Mouse (Mus musculus): Measurements from ENCODE around the gene Cish. TPM values are rescaled to one million over a fixed set of nuclear protein-coding genes. Genes with fewer than 3 reads are reported as not detected.
"Not testable (repeated sequence)": the region's sequence is repeated elsewhere in the genome, so short reads cannot be mapped to it uniquely, and the experiment has no call there.

Gene Cish
- polyA plus RNA-seq, 1 experiment from 2014 or later, result 13.9 TPM

DNA sequence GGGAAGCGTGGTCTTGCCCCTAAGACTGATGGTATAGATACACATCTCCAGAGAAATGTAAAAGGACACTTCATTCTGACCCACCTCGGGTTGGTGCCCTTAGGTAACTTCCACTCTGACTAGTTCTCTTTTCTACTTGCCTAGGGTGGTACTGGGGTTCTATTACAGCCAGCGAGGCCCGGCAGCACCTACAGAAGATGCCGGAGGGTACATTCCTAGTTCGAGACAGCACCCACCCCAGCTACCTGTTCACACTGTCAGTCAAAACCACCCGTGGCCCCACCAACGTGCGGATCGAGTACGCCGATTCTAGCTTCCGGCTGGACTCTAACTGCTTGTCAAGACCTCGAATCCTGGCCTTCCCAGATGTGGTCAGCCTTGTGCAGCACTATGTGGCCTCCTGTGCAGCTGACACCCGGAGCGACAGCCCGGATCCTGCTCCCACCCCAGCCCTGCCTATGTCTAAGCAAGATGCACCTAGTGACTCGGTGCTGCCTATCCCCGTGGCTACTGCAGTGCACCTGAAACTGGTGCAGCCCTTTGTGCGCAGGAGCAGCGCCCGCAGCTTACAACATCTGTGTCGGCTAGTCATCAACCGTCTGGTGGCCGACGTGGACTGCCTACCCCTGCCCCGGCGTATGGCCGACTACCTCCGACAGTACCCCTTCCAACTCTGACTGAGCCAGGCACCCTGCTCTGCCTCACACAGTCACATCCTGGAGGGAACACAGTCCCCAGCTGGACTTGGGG, 4.6 kb downstream of the Cish start:
- Histone ChIP-seq H3K4me1 (peaks cover 27% of the 10 kb centered on the region), H3K9ac (no peak overlapping the region), H3K27me3 (no peaks in the 10 kb centered on the region), H3K4me2 (no peak overlapping the region), H3K4me3 (no peak overlapping the region), H3K9me3 (no peaks in the 10 kb centered on the region), H3K27ac (no peak overlapping the region), H3K36me3 (peaks cover 27% of the 10 kb centered on the region)
- WGBS, result 89% methylated on average over 30 of the region's 30 CpGs
- ATAC-seq (ENCODE audit: insufficient number of reproducible peaks, low FRiP score, low TSS enrichment, low read depth), result no peak

GRCm38 (mm10) chr9:107301554-107302331, 5.9 kb downstream of the Cish start:
- Histone ChIP-seq H3K4me2 (no peak overlapping the region), H3K9me3 (no peaks in the 10 kb centered on the region), H3K9ac (no peak overlapping the region), H3K36me3 (peaks cover 27% of the 10 kb centered on the region), H3K27ac (no peak overlapping the region), H3K27me3 (no peaks in the 10 kb centered on the region), H3K4me1 (peaks cover 30% of the 10 kb centered on the region), H3K4me3 (no peak overlapping the region)
- no peak for ATAC-seq (ENCODE audit: insufficient number of reproducible peaks, low FRiP score, low TSS enrichment, low read depth)
- 82% methylated on average over 17 of the region's 17 CpGs for WGBS

DNA sequence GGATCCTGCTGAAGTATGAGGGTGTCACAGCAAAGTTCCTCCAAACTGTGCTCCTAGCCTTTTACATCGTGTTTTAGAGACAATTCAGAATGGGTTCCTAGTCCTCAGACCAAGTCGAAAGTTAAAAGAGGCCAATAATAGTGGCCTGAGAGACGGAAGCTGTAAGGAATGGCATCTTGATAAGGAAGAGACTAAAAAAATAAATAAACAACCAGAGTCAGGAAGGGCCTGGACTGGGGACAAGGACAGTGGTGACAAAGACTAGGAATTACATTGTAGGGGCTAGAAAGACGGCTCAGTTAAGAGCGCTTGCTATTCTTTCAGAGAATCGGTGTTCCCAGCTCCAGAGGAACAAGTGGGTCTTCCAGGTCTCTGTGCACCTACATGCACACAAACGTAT, 6.8 kb downstream of the Cish start:
- H3K27ac ChIP-seq, result no peak overlapping the region
- peaks cover 26% of the 10 kb centered on the region for H3K4me1 ChIP-seq
- 71% methylated on average over 7 of the region's 7 CpGs for WGBS
- no peak overlapping the region for H3K4me3 ChIP-seq
- peaks cover 27% of the 10 kb centered on the region for H3K36me3 ChIP-seq
- H3K4me2 ChIP-seq, result no peak overlapping the region
- H3K9ac ChIP-seq, result no peak overlapping the region
- no peaks in the 10 kb centered on the region for H3K9me3 ChIP-seq
- H3K27me3 ChIP-seq, result no peaks in the 10 kb centered on the region
- no peak for ATAC-seq (ENCODE audit: insufficient number of reproducible peaks, low FRiP score, low TSS enrichment, low read depth)

DNA sequence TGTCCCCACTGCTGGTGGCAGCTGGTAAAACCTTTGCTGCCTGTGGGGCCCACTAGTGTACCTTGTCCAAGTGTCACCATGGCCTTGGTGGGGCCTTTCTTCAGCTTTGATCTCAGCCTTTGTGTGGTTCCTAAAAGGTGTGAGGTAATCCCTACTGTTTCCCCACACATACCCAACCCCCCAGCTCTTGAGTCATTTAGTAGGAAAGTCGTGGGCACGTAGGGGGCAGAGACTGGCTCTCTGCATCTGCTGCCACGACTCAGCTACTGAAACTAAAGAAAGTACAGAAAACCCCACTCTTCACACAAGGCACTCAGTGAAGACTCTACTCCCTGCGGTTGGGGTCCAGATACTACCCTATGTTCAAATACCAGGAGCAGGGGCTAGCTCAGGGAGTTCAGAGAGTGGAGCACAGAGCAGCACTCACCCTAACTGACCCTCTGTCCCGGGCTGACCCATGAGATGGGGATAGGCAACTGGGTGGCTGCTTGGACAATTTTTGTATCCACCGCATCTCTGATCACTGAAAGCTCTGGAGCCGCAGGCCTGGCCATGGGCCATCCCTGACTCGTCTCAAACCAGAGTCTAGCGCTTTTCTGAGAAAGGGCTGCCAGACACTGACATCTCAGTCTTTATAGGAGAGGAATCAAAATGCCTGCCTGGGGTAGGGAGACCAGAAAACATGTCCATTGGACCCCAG, 7.4 kb downstream of the Cish start:
- H3K27ac ChIP-seq, result no peak overlapping the region
- peaks cover 27% of the 10 kb centered on the region for H3K4me1 ChIP-seq

DNA sequence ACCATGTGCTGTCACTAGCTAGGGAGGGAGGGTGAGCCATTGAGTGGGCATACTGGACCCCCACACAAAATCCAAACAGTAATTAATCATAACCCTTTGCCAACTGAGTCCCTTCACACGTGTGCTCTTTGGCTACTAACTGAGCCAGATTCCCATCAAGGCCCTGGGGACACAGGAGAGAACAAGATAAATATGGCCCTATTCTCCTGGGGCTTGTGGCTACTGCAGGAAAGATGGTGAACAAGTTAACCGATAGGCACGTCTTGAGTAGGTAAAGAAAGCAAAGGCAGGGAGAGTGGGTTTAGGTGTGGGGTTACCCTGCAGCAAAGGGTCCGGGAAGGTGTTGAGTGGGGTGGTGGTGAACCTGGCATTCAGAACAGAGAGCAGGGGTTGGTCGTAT, 8.1 kb downstream of the Cish start:
- Histone ChIP-seq H3K4me3 (no peak overlapping the region), H3K27me3 (no peaks in the 10 kb centered on the region), H3K9me3 (no peaks in the 10 kb centered on the region), H3K27ac (no peak overlapping the region), H3K9ac (no peak overlapping the region), H3K4me1 (peaks cover 23% of the 10 kb centered on the region), H3K36me3 (peaks cover 27% of the 10 kb centered on the region), H3K4me2 (no peak overlapping the region)
- no peak for ATAC-seq (ENCODE audit: insufficient number of reproducible peaks, low FRiP score, low TSS enrichment, low read depth)
- 77% methylated on average over 5 of the region's 5 CpGs for whole genome bisulfite sequencing

More for the DNA sequence above, 7.4 kb downstream of the Cish start:
- H3K9me3 ChIP-seq, result no peaks in the 10 kb centered on the region
- ATAC-seq (ENCODE audit: insufficient number of reproducible peaks, low FRiP score, low TSS enrichment, low read depth), result no peak
- no peak overlapping the region for H3K4me3 ChIP-seq
- WGBS, result 76% methylated on average over 9 of the region's 9 CpGs
- no peak overlapping the region for H3K4me2 ChIP-seq
- H3K27me3 ChIP-seq, result no peaks in the 10 kb centered on the region
- H3K9ac ChIP-seq, result no peak overlapping the region
- peaks cover 27% of the 10 kb centered on the region for H3K36me3 ChIP-seq

GRCm38 (mm10) chr9:107304383-107304782, 8.6 kb downstream of the Cish start:
- H3K4me2 ChIP-seq, result no peak overlapping the region
- no peaks in the 10 kb centered on the region for H3K27me3 ChIP-seq
- H3K4me3 ChIP-seq, result no peak overlapping the region
- ATAC-seq (ENCODE audit: insufficient number of reproducible peaks, low FRiP score, low TSS enrichment, low read depth), result no peak
- WGBS, result 89% methylated on average over 3 of the region's 3 CpGs
- no peak overlapping the region for H3K27ac ChIP-seq
- peaks cover 21% of the 10 kb centered on the region for H3K4me1 ChIP-seq
- no peak overlapping the region for H3K9ac ChIP-seq
- H3K36me3 ChIP-seq, result peaks cover 27% of the 10 kb centered on the region
- no peaks in the 10 kb centered on the region for H3K9me3 ChIP-seq

DNA sequence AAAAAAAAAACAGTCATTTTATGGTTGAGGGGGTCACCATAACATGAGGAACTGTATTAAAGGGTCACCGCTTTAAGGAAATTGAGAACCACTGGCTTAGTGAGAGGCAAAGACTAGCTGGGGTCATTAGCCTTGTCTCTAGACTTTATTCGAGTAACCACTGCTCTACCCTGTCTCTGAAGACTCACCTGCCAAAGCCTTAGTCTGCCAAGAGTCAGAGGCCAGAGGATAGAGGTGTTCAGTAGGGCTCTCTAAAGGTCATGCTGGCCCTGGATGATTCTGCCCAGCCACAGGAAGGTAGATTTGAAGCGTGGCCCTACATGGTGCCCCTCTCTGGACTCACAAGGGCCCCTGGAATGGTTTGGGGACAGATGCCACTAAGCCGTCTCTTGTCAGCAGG, 9.2 kb downstream of the Cish start:
- no peak for ATAC-seq (ENCODE audit: insufficient number of reproducible peaks, low FRiP score, low TSS enrichment, low read depth)
- H3K4me2 ChIP-seq, result no peak overlapping the region
- no peak overlapping the region for H3K27ac ChIP-seq
- no peak overlapping the region for H3K9ac ChIP-seq
- peaks cover 21% of the 10 kb centered on the region for H3K4me1 ChIP-seq
- WGBS, result 79% methylated on average over 4 of the region's 4 CpGs
- H3K36me3 ChIP-seq, result peaks cover 24% of the 10 kb centered on the region
- H3K27me3 ChIP-seq, result no peaks in the 10 kb centered on the region
- no peak overlapping the region for H3K4me3 ChIP-seq
- H3K9me3 ChIP-seq, result no peaks in the 10 kb centered on the region

DNA sequence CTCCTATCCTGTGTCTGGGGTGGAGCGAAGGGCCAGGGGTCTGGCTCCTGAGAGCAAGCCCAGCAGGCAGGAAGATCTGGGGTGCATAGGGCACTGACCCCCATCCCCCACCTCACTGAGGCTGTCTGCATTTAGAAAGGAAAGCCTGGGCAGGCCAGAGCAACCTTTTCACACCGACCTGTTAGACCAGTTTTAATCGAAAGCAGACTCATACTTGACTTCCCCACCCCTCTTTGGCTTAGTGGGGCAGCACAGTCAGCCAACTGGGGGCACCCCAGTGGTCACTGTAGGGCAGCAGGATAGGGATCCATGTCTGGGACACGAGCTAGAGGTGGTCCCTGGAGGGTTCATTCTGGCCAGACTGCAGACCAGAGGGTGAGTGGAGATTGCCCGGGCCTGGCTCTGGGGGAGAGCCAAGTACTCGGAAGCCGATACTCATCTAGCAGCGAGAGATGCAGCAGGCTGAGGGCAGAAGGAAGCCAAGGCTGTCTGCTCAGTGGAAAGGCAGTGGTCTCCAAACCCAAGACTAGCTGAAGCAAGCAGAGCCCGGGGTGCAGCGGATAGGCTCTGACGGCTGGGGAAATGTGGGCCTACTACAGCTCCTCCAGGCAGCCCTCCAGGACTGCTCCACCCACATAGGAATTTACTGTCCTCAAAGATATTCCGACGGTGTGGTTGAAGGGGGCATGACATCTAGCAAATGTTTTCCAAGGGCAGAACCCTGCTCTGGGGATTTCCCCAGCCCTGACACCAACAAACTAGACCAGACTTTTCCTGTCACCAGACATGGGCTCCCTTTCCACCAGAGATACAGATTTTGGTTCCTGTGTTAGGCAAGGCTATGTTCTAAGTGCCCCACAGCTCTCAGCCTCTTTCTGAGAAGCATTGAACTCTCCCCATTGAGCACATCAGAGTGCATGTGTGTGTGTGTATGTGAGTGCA, 10.0 kb downstream of the Cish start:
- no peak overlapping the region for H3K9ac ChIP-seq
- WGBS, result 43% methylated on average over 13 of the region's 13 CpGs
- no peak overlapping the region; the same call in 1 of the 2 replicates for H3K27ac ChIP-seq

GRCm38 (mm10) chr9:107306673-107307072, 10.8 kb downstream of the Cish start:
- H3K4me2 ChIP-seq; H3K4me3 ChIP-seq; H3K27me3 ChIP-seq; H3K36me3 ChIP-seq; H3K9me3 ChIP-seq; ATAC-seq (ENCODE audit: insufficient number of reproducible peaks, low FRiP score, low TSS enrichment, low read depth); H3K27ac ChIP-seq; H3K9ac ChIP-seq: not testable (repeated sequence)
- WGBS, result 96% methylated on average over 1 of the region's 1 CpGs
- H3K4me1 ChIP-seq, result peaks cover 21% of the 10 kb centered on the region

More for the DNA sequence above, 10.0 kb downstream of the Cish start:
- Histone ChIP-seq H3K27me3 (no peaks in the 10 kb centered on the region), H3K36me3 (peaks cover 16% of the 10 kb centered on the region), H3K9me3 (no peaks in the 10 kb centered on the region), H3K4me1 (peaks cover 21% of the 10 kb centered on the region), H3K4me2 (no peak overlapping the region), H3K4me3 (no peak overlapping the region)
- no peak for ATAC-seq (ENCODE audit: insufficient number of reproducible peaks, low FRiP score, low TSS enrichment, low read depth)

DNA sequence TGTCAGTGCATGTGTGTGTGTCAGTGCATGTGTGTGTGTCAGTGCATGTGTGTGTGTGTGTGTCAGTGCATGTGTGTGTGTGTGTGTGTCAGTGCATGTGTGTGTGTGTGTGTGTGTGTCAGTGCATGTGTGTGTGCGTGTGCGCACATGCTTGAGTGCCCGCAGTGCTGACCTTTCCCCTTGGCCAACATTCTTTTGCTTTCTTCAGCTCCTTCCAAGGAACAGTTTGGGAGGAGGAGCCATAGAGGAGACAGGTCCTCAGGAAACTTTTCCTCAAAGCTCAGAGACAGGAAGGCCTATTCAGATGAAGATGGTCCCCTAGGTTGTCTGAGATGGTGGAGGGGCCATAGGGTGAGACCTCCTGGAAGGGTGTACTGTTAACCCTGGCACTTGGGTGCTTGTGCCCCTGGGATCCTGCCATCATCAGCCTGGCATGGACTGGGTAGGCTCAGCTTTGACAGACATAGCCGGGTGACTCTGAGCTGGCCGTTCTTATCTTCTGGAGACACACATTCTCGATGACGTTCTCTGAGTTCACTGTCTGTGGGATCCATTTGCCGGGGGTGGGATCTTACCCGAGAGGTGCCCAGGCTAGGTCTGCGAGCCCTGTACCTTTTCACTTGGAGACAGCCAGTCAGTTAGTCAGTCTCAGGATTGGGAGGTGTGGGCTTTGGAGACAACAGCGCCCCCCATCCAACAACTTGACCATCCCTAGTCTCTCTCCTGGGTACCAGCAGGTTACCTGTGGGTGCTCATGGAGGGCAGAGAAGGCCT, 11.5 kb downstream of the Cish start:
- H3K4me2 ChIP-seq, result no peak overlapping the region

More for the DNA sequence above, 11.5 kb downstream of the Cish start:
- ATAC-seq (ENCODE audit: insufficient number of reproducible peaks, low FRiP score, low TSS enrichment, low read depth), result no peak
- Histone ChIP-seq H3K27me3 (no peaks in the 10 kb centered on the region), H3K9ac (no peak overlapping the region), H3K36me3 (peaks cover 2% of the 10 kb centered on the region; the same call in 1 of the 2 replicates), H3K9me3 (no peaks in the 10 kb centered on the region), H3K4me3 (no peak overlapping the region), H3K27ac (no peak overlapping the region; the same call in 1 of the 2 replicates), H3K4me1 (peaks cover 21% of the 10 kb centered on the region)
- 90% methylated on average over 11 of the region's 11 CpGs for whole genome bisulfite sequencing
